Mouse (Mus musculus): ENCODE data around the gene Slco1a5.
"Not testable (repeated sequence)": the region's sequence is repeated elsewhere in the genome, so short reads cannot be mapped to it uniquely, and the experiment has no call there.

Slco1a5 gene

DNA sequence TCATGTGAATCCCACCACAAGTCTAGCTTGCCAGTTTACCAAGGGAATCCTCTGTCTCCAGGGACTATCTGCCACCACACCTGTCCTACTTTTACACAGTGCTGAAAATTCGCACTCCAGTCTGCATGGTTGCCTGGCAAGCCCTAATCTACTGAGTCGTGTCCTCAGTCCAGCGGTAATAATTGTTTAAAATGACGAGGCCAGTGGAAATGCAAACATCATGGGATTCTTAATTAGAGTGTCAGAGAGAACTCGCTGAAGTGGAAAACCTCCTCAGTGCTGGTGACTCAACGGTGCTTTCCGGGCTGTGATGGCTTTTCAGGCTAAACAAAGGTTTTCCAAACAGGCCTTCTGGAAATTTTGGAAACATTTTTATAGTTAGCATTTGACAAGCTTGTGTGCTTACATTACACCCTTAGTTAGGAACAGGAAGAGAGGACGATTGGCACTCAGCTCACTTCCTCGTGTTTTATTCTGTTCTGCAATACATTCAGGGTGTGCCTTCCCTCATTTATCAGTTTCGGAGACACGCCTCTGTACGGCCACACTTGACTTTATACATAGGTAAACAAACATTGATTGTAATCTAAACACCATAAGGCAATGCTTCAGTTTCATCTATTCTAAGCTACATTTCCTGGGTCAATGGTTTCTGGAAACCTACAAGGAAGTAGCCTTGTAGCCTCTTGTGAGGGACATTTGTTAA, 33.2 kb downstream of the Slco1a5 start:
- no peak for DNase-seq (ENCODE audit: low spot score in 2 of 2)

- DNase-seq (ENCODE audit: low spot score in 2 of 2): no peak
Observed at GRCm38 (mm10) chr6:142275721-142276442, 46.9 kb downstream of the Slco1a5 start.

GRCm38 (mm10) chr6:142250738-142251307, 72.0 kb downstream of the Slco1a5 start:
- DNase-seq (ENCODE audit: low spot score in 2 of 2): not testable (repeated sequence)

- no peak for DNase-seq (ENCODE audit: low spot score in 2 of 2)
Observed at GRCm38 (mm10) chr6:142245065-142245464, 77.7 kb downstream of the Slco1a5 start.

DNA sequence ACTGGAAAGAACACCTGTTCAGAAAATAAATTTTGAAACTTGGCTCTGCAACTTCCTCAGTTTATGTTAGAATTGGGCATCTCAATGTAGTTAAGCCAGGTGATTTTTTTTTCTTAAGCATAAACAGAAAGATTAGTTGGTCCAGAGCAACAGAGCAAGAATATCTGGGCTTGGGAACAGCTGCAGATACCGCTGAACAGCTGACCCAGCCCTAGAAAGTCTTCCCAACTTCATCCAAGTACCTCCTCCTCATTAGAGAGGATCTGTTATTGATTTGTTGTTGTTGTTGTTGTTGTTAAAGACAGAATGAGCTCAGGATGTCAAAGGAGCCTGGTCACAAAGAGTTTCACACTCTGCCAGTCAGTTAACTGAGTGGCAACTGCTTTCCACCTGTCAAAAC, 83.3 kb downstream of the Slco1a5 start:
- no peak for DNase-seq (ENCODE audit: low spot score in 2 of 2)

DNA sequence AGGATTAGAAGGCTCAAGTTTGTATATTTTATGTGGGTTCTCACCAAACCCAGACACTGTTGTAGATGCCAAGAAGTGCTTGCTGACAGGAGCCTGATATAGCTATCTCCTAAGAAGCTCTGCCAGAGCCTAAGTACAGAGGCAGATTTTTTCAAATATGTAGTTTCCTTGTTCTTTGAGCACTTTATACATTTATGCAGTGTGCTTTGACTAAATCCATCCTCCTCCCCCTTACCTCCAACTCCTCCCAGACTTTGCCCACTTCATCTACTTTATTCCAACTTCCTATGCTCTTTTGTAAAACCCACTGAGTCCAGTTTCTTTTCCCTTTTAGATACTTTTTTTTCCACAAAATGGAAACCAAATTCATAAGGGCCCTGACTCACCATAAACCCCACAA, 102.6 kb downstream of the Slco1a5 start:
- no peak for DNase-seq (ENCODE audit: low spot score in 2 of 2)

GRCm38 (mm10) chr6:142211821-142212220, 111.0 kb downstream of the Slco1a5 start:
- DNase-seq (ENCODE audit: low spot score in 2 of 2): no peak

- DNase-seq (ENCODE audit: low spot score in 2 of 2): no peak
Observed at GRCm38 (mm10) chr6:142209749-142210148, 113.0 kb downstream of the Slco1a5 start.

DNA sequence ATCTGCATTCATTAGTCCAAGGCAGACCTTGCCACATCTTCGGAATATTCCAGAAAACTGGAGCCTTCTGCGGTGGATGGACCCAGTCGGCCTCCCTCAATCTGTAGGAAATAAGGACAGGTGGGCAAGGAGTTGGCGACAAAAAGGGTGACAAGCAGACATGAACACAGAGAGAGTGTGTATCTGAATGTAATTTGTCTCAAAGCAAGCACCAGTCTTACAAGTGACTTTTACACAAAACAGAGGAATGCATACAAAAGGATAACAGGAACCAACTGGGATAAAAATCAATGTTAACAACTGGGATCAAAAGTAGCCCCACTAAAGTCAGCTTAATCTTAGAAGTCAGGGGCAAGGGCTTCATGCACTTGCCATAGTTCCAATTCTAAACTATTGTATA, 114.4 kb downstream of the Slco1a5 start, which contains the start of gene Slco1a6:
Gene Slco1a6 (minus strand): TSS at position 101 of the 400 bp plus-strand sequence.
- no peak for DNase-seq (ENCODE audit: low spot score in 2 of 2)

GRCm38 (mm10) chr6:142200524-142200923, 122.3 kb downstream of the Slco1a5 start:
- DNase-seq (ENCODE audit: low spot score in 2 of 2): no peak

- no peak for DNase-seq (ENCODE audit: low spot score in 2 of 2)
Observed at GRCm38 (mm10) chr6:142194245-142194644, 128.5 kb downstream of the Slco1a5 start.

- no peak for DNase-seq (ENCODE audit: low spot score in 2 of 2)
Observed at GRCm38 (mm10) chr6:142191962-142192361, 130.8 kb downstream of the Slco1a5 start.

DNA sequence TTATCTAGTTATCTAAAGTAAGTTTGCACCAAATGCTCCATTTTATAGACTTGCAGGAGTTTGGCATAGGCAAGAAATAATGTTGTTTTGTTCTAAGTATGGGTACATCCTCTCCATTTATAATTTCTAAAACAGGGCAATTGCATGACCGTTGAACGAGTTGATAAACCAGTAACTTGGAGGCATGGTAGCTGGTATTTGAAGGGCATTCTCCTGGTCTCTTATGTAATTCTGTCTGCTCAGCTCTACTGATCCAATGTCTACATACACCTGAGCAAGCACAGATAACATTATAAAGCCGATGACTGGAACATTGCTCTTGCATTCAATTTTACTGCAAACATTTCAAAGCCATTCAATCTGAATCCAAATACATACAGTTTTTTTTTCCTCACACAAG, 135.4 kb downstream of the Slco1a5 start:
- DNase-seq (ENCODE audit: low spot score in 2 of 2): no peak

DNA sequence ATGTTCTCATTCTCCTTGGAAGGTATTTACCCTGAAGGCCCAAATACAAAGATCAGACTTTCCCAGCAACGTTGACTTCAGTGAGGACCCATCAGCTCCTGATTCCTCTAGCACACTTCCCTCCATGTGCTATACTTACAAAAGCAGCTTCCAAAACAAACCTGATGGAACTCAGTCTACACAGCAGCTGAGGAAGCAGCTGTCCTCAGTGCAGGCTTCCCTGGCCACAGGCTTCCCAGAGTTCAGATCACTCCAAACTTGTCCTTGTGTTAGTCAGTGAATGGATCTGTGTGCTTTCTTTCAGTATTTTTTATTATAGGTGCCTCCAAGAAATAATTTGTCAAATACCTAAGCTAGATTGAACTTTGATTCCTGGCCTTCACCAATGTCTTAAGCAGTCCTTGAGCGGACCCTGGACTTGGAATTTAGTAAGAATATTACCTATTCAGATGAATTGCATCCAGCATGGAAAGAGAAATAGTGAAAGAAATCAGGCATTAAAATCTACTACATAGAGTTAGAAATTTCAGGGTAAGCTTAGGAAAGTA, 136.8 kb downstream of the Slco1a5 start:
- no peak for DNase-seq (ENCODE audit: low spot score in 2 of 2)
